Mouse (Mus musculus) heart, adult 2 months (tissue): ENCODE results near the gene Lrrc49. TPM values are rescaled to one million over a fixed set of nuclear protein-coding genes. Genes with fewer than 3 reads are reported as not detected.

Experiments
- DNase-seq, 2 experiments: peaks; one replicate each; pipeline ENCODE4 v3.0.0; 2021
- H3K27ac ChIP-seq: fragments of 200-600 bp; 2 replicates; pipeline ENCODE4 v1.8.1; 2022
- H3K27me3 ChIP-seq: fragments of 200-500 bp; 2 replicates; pipeline ENCODE4 v1.6.1; 2012; ENCODE audit warnings: mild to moderate bottlenecking, low read length, inconsistent platforms, mixed read lengths; ENCODE audit not compliant: control insufficient read depth, insufficient read depth
- H3K36me3 ChIP-seq: fragments of 200-500 bp; 2 replicates; pipeline ENCODE4 v1.6.1; 2012; ENCODE audit warnings: low read length, inconsistent platforms; ENCODE audit not compliant: control insufficient read depth, insufficient read depth
- H3K4me1 ChIP-seq: fragments of 200-500 bp; 2 replicates; pipeline ENCODE4 v1.6.1; 2011; ENCODE audit warnings: low read length; ENCODE audit not compliant: control insufficient read depth, insufficient read depth
- H3K4me3 ChIP-seq: fragments of 200-600 bp; 2 replicates; pipeline ENCODE4 v1.8.1; 2022
- H3K79me2 ChIP-seq: fragments of 200-500 bp; replicated peaks from 2 replicates; pipeline ENCODE4 v1.6.1; 2012; ENCODE audit warnings: mild to moderate bottlenecking, inconsistent platforms, low read length, moderate library complexity, mixed read lengths; ENCODE audit not compliant: control insufficient read depth, insufficient read depth
- H3K9ac ChIP-seq: fragments of 200-500 bp; 2 replicates; pipeline ENCODE4 v1.6.1; 2012; ENCODE audit warnings: low read depth, mild to moderate bottlenecking, control low read depth, inconsistent platforms, low read length, mixed read lengths
- CTCF ChIP-seq: fragments of 200-600 bp; IDR thresholded peaks from 2 replicates; pipeline ENCODE4 v1.8.1; 2022; ENCODE audit warnings: antibody characterized with exemption, mild to moderate bottlenecking, moderate library complexity
- EP300 ChIP-seq: fragments of 200-500 bp; IDR thresholded peaks from 2 replicates; pipeline ENCODE4 v1.6.1; 2011; ENCODE audit warnings: low read depth, low read length, control low read depth; ENCODE audit not compliant: insufficient read depth
- POLR2A ChIP-seq: fragments of 200-500 bp; IDR thresholded peaks from 2 replicates; pipeline ENCODE4 v1.6.1; 2011; ENCODE audit warnings: mild to moderate bottlenecking, low read depth, low read length, control low read depth; ENCODE audit not compliant: insufficient read depth
- WGBS: fragments of 180-500 bp; shearing (Covaris S2); methylation state at CpG from one replicate; pipeline ENCODE4 v1.1.7; 2018; 5-methylcytosine and 5-hydroxymethylcytosine counted together
- intact Hi-C: fragments of 180-260 bp; cut with DNase I; formaldehyde crosslinking; loops from one replicate; pipeline ENCODE4 v1.15.1; 2025
- polyA plus RNA-seq: library from polyadenylated mRNA; depleted of rRNA; stranded (reverse); fragments of >200 nt; gene quantifications from 2 replicates; pipeline ENCODE4 v1.2.3, GENCODE M21; 2012
- total RNA-seq, 2 experiments: library from RNA; stranded (reverse); gene quantifications; 2 replicates each; pipeline ENCODE4 v1.2.3; 2021

Gene Lrrc49
- total and polyA plus RNA-seq, 3 experiments = 2.1 to 3.7 (median 3.7) TPM

GRCm38 (mm10) chr9:60582553-60582952 is 105.4 kb downstream of the Lrrc49 start:
- Histone ChIP-seq H3K4me3 (no peak overlapping the region), H3K27ac (no peak overlapping the region), H3K36me3 (no peaks in the 10 kb centered on the region), H3K9ac (no peak overlapping the region), H3K27me3 (no peaks in the 10 kb centered on the region; the same call in 1 of the 2 replicates), H3K79me2 (no peaks in the 10 kb centered on the region), H3K4me1 (peaks cover 2% of the 10 kb centered on the region)
- no peak for TF ChIP-seq POLR2A
- TF ChIP-seq EP300 = no peak
- no peak for TF ChIP-seq CTCF
- intact Hi-C loops = no loop called here
- WGBS = 77% methylated on average over 7 of the region's 7 CpGs
- DNase-seq = no peak

- H3K79me2 ChIP-seq = no peaks in the 10 kb centered on the region
- no peaks in the 10 kb centered on the region for H3K4me1 ChIP-seq
- H3K27me3 ChIP-seq = no peaks in the 10 kb centered on the region
- WGBS = 61% methylated on average over 7 of the region's 7 CpGs
- TF ChIP-seq EP300 (no peak), POLR2A (no peak), CTCF (no peak)
- no peak for DNase-seq
- H3K27ac ChIP-seq = no peak overlapping the region
- intact Hi-C loops = no loop called here
- no peak overlapping the region for H3K4me3 ChIP-seq
- H3K9ac ChIP-seq = no peak overlapping the region
- H3K36me3 ChIP-seq = no peaks in the 10 kb centered on the region
Observed at GRCm38 (mm10) chr9:60573011-60573410, 114.9 kb downstream of the Lrrc49 start.

GRCm38 (mm10) chr9:60571725-60572124 is 116.2 kb downstream of the Lrrc49 start:
- WGBS = 75% methylated on average over 4 of the region's 4 CpGs
- Histone ChIP-seq H3K27ac (no peak overlapping the region), H3K27me3 (no peaks in the 10 kb centered on the region), H3K4me3 (no peak overlapping the region), H3K4me1 (no peaks in the 10 kb centered on the region), H3K36me3 (no peaks in the 10 kb centered on the region), H3K79me2 (no peaks in the 10 kb centered on the region), H3K9ac (no peak overlapping the region)
- TF ChIP-seq POLR2A = no peak
- no peak for TF ChIP-seq EP300
- TF ChIP-seq CTCF = no peak
- intact Hi-C loops = no loop called here
- no peak for DNase-seq

GRCm38 (mm10) chr9:60571041-60571440 is 116.9 kb downstream of the Lrrc49 start:
- H3K4me1 ChIP-seq = no peaks in the 10 kb centered on the region
- no peak overlapping the region for H3K9ac ChIP-seq
- DNase-seq = no peak
- H3K4me3 ChIP-seq = no peak overlapping the region
- 53% methylated on average over 4 of the region's 4 CpGs for WGBS
- H3K36me3 ChIP-seq = no peaks in the 10 kb centered on the region
- TF ChIP-seq CTCF (no peak), EP300 (no peak), POLR2A (no peak)
- H3K27me3 ChIP-seq = no peaks in the 10 kb centered on the region
- intact Hi-C loops = no loop called here
- H3K27ac ChIP-seq = no peak overlapping the region
- no peaks in the 10 kb centered on the region for H3K79me2 ChIP-seq

- Histone ChIP-seq H3K27me3 (no peaks in the 10 kb centered on the region), H3K27ac (no peak overlapping the region), H3K9ac (no peak overlapping the region), H3K79me2 (no peaks in the 10 kb centered on the region), H3K4me1 (no peaks in the 10 kb centered on the region), H3K36me3 (no peaks in the 10 kb centered on the region), H3K4me3 (no peak overlapping the region)
- no peak for DNase-seq
- 80% methylated on average over 2 of the region's 2 CpGs for WGBS
- intact Hi-C loops = no loop called here
- TF ChIP-seq POLR2A (no peak), CTCF (no peak)
Observed at GRCm38 (mm10) chr9:60569366-60569765, 118.6 kb downstream of the Lrrc49 start.

- 92% methylated on average over 7 of the region's 7 CpGs for WGBS
- no peaks in the 10 kb centered on the region for H3K27me3 ChIP-seq
- intact Hi-C loops = no loop called here
- no peak overlapping the region for H3K4me3 ChIP-seq
- TF ChIP-seq EP300 (no peak), POLR2A (no peak), CTCF (no peak)
- no peak overlapping the region for H3K27ac ChIP-seq
- no peaks in the 10 kb centered on the region; the same call in 1 of the 2 replicates for H3K4me1 ChIP-seq
- no peaks in the 10 kb centered on the region for H3K79me2 ChIP-seq
- no peak overlapping the region for H3K9ac ChIP-seq
- no peak for DNase-seq
- H3K36me3 ChIP-seq = no peaks in the 10 kb centered on the region
Observed at GRCm38 (mm10) chr9:60563809-60564208, 124.1 kb downstream of the Lrrc49 start.
